Mouse (Mus musculus) forebrain, embryonic 10.5 days (tissue): ENCODE measurements around the gene Macrod1. TPM values are rescaled to one million over a fixed set of nuclear protein-coding genes. Genes with fewer than 3 reads are reported as not detected.
A peak's percentile ranks its signal among the peaks of the same experiment; 100 is the strongest.

Experiments used
- DNase-seq: peaks from one replicate; pipeline ENCODE4 v3.0.0-alpha.2; 2017; ENCODE audit warnings: low spot score; ENCODE audit errors: extremely low spot score
- H3K27ac ChIP-seq: fragments of 300-500 bp; sonication (generic); 2 replicates; pipeline ENCODE4 v1.5.1; 2016; ENCODE audit warnings: mild to moderate bottlenecking
- H3K27me3 ChIP-seq: fragments of 300-500 bp; sonication (generic); 2 replicates; pipeline ENCODE4 v1.6.1; 2016; ENCODE audit warnings: mild to moderate bottlenecking; ENCODE audit not compliant: poor library complexity, severe bottlenecking
- H3K36me3 ChIP-seq: fragments of 300-500 bp; sonication (generic); replicated peaks from 2 replicates; pipeline ENCODE4 v1.6.1; 2016; ENCODE audit warnings: mild to moderate bottlenecking, moderate library complexity
- H3K4me1 ChIP-seq: fragments of 300-500 bp; sonication (generic); 2 replicates; pipeline ENCODE4 v1.6.1; 2016
- H3K4me3 ChIP-seq: fragments of 300-500 bp; sonication (generic); 2 replicates; pipeline ENCODE4 v1.5.1; 2016; ENCODE audit warnings: mild to moderate bottlenecking, moderate library complexity
- H3K9me3 ChIP-seq: fragments of 300-500 bp; sonication (generic); 2 replicates; pipeline ENCODE4 v1.6.1; 2016; ENCODE audit warnings: mild to moderate bottlenecking, moderate library complexity
- WGBS: fragments of 180-500 bp; shearing (Covaris S2); methylation state at CpG from one replicate; pipeline ENCODE4 v1.1.7; 2016; 5-methylcytosine and 5-hydroxymethylcytosine counted together
- polyA plus RNA-seq: library from polyadenylated mRNA; unstranded; fragments of >200 nt; fragmentation: Nextera tagmentation; extraction: Ambion mirVana; gene quantifications from 2 replicates; pipeline ENCODE4 v1.2.1, GENCODE M21; 2016

The Macrod1 gene
- polyA plus RNA-seq, 1 experiment from 2014 or later = 3.7 TPM

DNA sequence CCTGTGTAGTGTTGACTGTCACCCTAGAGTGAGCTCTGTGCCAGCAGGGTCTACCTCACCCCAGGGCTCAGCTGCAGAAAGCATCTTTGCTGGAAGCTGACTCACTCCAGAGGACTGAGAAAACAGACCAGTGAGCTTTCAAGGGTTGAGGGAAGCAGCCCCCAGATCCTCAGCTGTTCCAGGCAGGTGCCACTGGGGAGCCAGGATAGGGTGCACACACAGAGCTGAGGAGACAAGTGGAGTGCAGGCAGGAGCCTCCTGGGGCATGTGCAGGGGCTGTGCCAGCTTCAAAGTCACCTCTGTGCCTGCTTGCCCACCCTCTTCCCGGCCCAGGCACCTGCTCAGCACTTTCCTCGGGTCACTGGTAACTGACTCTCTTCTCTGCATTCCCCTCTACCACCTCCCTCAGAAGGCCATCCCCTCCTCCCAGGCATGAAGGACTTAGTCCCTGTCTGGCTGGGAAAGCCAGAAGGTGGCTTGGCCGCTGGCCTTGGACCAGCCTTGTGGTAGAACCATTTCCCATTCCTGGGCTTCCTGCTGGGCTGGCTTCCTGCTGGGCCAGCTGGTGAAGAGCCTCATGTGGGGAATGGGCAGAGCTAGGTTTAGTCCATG is 122.3 kb downstream of the Macrod1 start:
- Histone ChIP-seq H3K27ac (peak overlapping the region; percentile 72), H3K4me3 (no peak overlapping the region), H3K4me1 (peaks cover 82% of the 10 kb centered on the region), H3K36me3 (no peaks in the 10 kb centered on the region), H3K9me3 (no peaks in the 10 kb centered on the region), H3K27me3 (peaks cover 91% of the 10 kb centered on the region)
- DNase-seq = no peak
- WGBS = 45% methylated on average over 3 of the region's 3 CpGs

GRCm38 (mm10) chr19:7180756-7181405 is 124.3 kb downstream of the Macrod1 start:
- H3K27ac ChIP-seq = peak overlapping the region; percentile 20; the same call in 1 of the 2 replicates
- H3K9me3 ChIP-seq = no peaks in the 10 kb centered on the region
- no peak for DNase-seq
- 80% methylated on average over 8 of the region's 8 CpGs for WGBS
- no peak overlapping the region for H3K4me3 ChIP-seq
- peaks cover 93% of the 10 kb centered on the region for H3K4me1 ChIP-seq
- H3K36me3 ChIP-seq = no peaks in the 10 kb centered on the region
- peaks cover 97% of the 10 kb centered on the region for H3K27me3 ChIP-seq

GRCm38 (mm10) chr19:7181496-7181895 is 124.9 kb downstream of the Macrod1 start:
- Histone ChIP-seq H3K27ac (peak overlapping the region; percentile 69; the same call in 1 of the 2 replicates), H3K27me3 (peaks cover 97% of the 10 kb centered on the region), H3K36me3 (no peaks in the 10 kb centered on the region), H3K4me3 (no peak overlapping the region), H3K9me3 (no peaks in the 10 kb centered on the region), H3K4me1 (peaks cover 93% of the 10 kb centered on the region)
- no peak for DNase-seq
- 69% methylated on average over 7 of the region's 7 CpGs for WGBS

GRCm38 (mm10) chr19:7182273-7182949 is 125.8 kb downstream of the Macrod1 start:
- WGBS = 12% methylated on average over 23 of the region's 23 CpGs
- H3K27ac ChIP-seq = peak overlapping the region; percentile 69

DNA sequence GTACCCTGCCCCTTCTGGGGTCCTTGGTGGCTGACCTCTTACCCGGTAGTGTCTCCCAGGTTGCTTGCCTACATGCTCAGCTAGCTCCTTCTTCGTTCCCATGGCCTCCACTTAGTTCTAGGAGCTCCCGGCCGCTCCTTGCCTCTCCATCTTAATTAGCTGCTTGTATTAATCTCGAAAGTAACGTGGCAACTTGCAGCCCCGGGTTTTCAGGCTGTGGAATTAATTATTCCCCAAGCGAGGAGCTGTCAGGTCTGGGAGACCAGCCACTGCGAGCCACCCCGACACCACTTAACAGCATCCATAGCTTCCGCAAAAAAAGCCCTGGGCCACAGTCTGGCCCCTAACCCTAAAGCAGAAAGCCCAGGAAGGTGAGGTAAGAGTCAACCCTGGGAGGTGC is 126.8 kb downstream of the Macrod1 start:
- DNase-seq = no peak
- WGBS = 51% methylated on average over 11 of the region's 11 CpGs
- no peaks in the 10 kb centered on the region for H3K36me3 ChIP-seq
- H3K4me3 ChIP-seq = no peak overlapping the region
- peaks cover 92% of the 10 kb centered on the region for H3K4me1 ChIP-seq
- peak overlapping the region; percentile 51 for H3K27ac ChIP-seq
- peaks cover 100% of the 10 kb centered on the region for H3K27me3 ChIP-seq
- H3K9me3 ChIP-seq = no peaks in the 10 kb centered on the region

More at GRCm38 (mm10) chr19:7182273-7182949, 125.8 kb downstream of the Macrod1 start:
- H3K4me1 ChIP-seq = peaks cover 94% of the 10 kb centered on the region
- no peaks in the 10 kb centered on the region for H3K36me3 ChIP-seq
- no peaks in the 10 kb centered on the region for H3K9me3 ChIP-seq
- no peak for DNase-seq
- H3K4me3 ChIP-seq = peak overlapping the region; percentile 27
- peaks cover 99% of the 10 kb centered on the region for H3K27me3 ChIP-seq

DNA sequence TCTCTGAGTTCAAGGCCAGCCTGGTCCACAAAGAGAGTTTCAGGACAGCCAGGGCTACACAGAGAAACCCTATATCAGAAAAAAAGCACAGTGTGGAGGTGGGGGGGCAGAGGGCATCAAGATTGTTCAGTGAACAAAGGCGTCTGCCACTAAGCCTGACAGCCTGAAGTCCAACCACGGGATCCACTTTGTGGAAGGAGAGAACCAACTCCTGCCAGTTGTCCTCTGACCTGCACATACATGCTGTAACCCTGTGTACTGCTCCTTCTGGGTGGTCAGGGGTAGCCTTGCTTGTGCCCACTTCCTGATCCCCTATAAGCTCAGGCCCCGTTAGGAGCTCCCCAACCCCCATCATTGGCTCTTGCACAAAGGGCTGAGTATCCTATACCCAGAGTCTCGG is 128.4 kb downstream of the Macrod1 start:
- Histone ChIP-seq H3K27ac (peak overlapping the region; percentile 76), H3K27me3 (peaks cover 93% of the 10 kb centered on the region), H3K4me3 (peak overlapping the region; percentile 33; the same call in 1 of the 2 replicates), H3K9me3 (no peaks in the 10 kb centered on the region), H3K4me1 (peaks cover 93% of the 10 kb centered on the region), H3K36me3 (no peaks in the 10 kb centered on the region)
- no peak for DNase-seq
- 38% methylated on average over 4 of the region's 4 CpGs for WGBS

GRCm38 (mm10) chr19:7185715-7186291 is 129.2 kb downstream of the Macrod1 start:
- peak overlapping the region; percentile 76 for H3K27ac ChIP-seq

DNA sequence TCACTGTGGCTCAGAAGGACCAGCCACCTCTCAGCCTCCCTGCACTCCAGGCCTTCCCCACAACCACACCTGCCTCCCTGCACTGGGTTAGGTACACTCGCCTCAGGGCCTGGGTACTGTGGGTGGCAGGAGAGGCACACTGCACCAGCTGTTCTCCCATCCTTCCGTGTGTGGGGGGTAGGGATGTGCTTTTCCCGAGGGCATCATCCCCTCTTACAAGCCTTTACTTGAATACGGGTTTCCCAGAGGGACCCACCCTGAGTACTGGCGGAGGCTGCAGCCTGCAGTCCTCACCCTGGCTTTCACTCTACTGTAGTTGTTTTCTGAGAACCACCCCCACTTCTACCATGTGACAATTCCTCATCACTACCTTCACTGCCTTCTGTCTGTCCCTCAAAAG is 130.5 kb downstream of the Macrod1 start:
- no peak overlapping the region for H3K4me3 ChIP-seq

More at GRCm38 (mm10) chr19:7185715-7186291, 129.2 kb downstream of the Macrod1 start:
- peak overlapping the region; percentile 33 for H3K4me3 ChIP-seq
- H3K4me1 ChIP-seq = peaks cover 87% of the 10 kb centered on the region
- H3K36me3 ChIP-seq = no peaks in the 10 kb centered on the region
- H3K27me3 ChIP-seq = peaks cover 90% of the 10 kb centered on the region
- WGBS = 4% methylated on average over 18 of the region's 18 CpGs
- H3K9me3 ChIP-seq = no peaks in the 10 kb centered on the region
- DNase-seq = no peak

DNA sequence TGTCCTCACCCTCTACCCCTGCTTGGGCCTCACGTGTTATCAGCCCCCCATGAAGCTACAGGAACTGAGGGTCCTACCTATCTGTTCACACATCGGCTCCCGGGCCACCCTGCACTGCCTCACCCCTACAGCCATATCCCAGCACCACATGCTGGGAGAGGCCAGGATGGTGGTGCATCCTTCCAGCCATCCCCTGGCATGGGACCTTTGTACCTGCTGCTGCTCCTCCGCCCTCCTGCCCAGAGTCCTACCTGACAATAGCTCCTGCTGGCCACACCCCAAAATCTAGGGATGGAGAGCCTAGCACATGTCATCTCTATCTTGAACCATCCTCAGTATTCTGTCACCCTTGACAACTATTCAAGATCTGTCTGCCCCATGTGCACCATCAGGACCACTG is 132.4 kb downstream of the Macrod1 start:
- no peak overlapping the region for H3K4me3 ChIP-seq
- H3K9me3 ChIP-seq = no peaks in the 10 kb centered on the region
- H3K27me3 ChIP-seq = peaks cover 72% of the 10 kb centered on the region
- 82% methylated on average over 4 of the region's 4 CpGs for WGBS
- peaks cover 80% of the 10 kb centered on the region for H3K4me1 ChIP-seq
- no peaks in the 10 kb centered on the region for H3K36me3 ChIP-seq
- peak overlapping the region; percentile 59 for H3K27ac ChIP-seq
- no peak for DNase-seq

More for the DNA sequence above, 130.5 kb downstream of the Macrod1 start:
- Histone ChIP-seq H3K36me3 (no peaks in the 10 kb centered on the region), H3K27ac (peak overlapping the region; percentile 37; the same call in 1 of the 2 replicates), H3K27me3 (peaks cover 90% of the 10 kb centered on the region), H3K4me1 (peaks cover 87% of the 10 kb centered on the region), H3K9me3 (no peaks in the 10 kb centered on the region)
- DNase-seq = no peak
- WGBS = 63% methylated on average over 5 of the region's 5 CpGs

DNA sequence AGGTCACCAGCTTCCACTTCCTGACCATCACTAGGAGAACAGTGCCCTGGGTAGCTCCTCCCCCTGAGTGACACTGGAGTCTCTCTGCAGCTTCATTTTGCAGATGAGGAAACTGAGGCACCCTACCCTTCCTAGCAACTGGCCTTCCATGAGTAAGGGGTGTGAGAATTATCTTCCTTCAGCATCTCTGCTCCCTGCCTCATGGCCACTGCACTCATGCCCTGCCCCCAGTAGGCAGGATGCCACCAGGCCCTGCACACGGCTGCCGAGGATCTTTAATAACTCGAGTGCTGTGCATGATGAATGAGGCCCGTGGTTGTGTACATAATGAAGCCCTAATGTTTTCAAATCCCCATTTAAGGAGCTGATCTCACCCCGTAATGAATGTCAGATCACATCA is 134.4 kb downstream of the Macrod1 start:
- DNase-seq = no peak
- H3K36me3 ChIP-seq = no peaks in the 10 kb centered on the region
- H3K9me3 ChIP-seq = no peaks in the 10 kb centered on the region
- peaks cover 75% of the 10 kb centered on the region for H3K4me1 ChIP-seq
- WGBS = 73% methylated on average over 5 of the region's 5 CpGs
- no peak overlapping the region for H3K4me3 ChIP-seq
- no peak overlapping the region for H3K27ac ChIP-seq
- H3K27me3 ChIP-seq = peaks cover 58% of the 10 kb centered on the region

GRCm38 (mm10) chr19:7191639-7192038 is 135.0 kb downstream of the Macrod1 start:
- WGBS = 51% methylated on average over 6 of the region's 6 CpGs
- Histone ChIP-seq H3K9me3 (no peaks in the 10 kb centered on the region), H3K27ac (peak overlapping the region; percentile 51), H3K4me3 (no peak overlapping the region), H3K27me3 (peaks cover 51% of the 10 kb centered on the region), H3K36me3 (no peaks in the 10 kb centered on the region), H3K4me1 (peaks cover 75% of the 10 kb centered on the region)
- no peak for DNase-seq

DNA sequence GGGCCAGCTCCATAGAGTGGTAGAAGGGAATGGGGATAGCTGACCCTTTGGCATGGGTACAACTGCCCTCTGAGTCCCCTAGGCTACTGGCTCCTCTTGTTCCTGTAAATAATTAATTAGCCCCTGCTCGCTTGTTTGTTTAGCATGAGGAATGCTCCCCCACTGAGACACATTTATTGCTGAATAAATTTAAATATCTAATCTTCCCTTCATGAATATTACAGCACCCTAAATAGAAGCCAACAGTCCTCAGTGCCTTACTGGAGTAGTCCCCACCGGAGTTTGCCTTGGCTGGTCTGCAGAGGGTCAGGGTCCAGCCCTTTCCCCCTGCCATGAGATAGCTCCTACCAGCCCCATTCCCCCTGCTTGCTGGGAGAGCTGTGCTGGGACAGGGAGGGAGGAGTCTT is 136.0 kb downstream of the Macrod1 start:
- Histone ChIP-seq H3K36me3 (peaks cover 9% of the 10 kb centered on the region), H3K4me3 (no peak overlapping the region), H3K4me1 (peaks cover 76% of the 10 kb centered on the region), H3K27ac (peak overlapping the region; percentile 9; the same call in 1 of the 2 replicates), H3K27me3 (peaks cover 42% of the 10 kb centered on the region), H3K9me3 (no peaks in the 10 kb centered on the region)
- no peak for DNase-seq
- 55% methylated on average over 2 of the region's 2 CpGs for WGBS
